Mouse (Mus musculus) fibroblast of lung, adult 2 months (primary cell): ENCODE data around the gene Tubb3.
A peak's percentile ranks its signal among the peaks of the same experiment; 100 is the strongest.

Source experiments
- DNase-seq: peaks from one replicate; pipeline ENCODE4 v3.0.0-alpha.2; 2011; ENCODE audit warnings: low read depth

Tubb3 gene

DNA sequence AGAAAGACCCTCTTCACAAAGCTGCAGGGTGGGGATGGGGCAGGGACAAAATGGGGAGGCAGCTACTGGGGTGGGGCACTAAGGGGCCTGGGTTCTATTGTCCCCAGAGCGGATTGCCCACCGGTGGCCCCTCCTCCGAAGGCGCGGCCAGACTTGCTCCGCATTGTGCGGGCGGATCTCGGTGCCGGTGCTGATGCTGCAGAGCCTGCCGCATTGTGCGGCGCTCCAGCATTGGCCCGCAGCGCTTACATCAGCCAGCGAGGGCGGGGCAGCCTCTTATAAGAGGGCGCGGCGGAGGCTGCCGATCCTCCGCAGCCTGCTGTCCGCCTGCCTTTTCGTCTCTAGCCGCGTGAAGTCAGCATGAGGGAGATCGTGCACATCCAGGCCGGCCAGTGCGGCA, at the start of gene Tubb3:
Tubb3 (plus strand) TSS at position 179 of the 400 bp plus-strand sequence.
- no peak for DNase-seq

DNA sequence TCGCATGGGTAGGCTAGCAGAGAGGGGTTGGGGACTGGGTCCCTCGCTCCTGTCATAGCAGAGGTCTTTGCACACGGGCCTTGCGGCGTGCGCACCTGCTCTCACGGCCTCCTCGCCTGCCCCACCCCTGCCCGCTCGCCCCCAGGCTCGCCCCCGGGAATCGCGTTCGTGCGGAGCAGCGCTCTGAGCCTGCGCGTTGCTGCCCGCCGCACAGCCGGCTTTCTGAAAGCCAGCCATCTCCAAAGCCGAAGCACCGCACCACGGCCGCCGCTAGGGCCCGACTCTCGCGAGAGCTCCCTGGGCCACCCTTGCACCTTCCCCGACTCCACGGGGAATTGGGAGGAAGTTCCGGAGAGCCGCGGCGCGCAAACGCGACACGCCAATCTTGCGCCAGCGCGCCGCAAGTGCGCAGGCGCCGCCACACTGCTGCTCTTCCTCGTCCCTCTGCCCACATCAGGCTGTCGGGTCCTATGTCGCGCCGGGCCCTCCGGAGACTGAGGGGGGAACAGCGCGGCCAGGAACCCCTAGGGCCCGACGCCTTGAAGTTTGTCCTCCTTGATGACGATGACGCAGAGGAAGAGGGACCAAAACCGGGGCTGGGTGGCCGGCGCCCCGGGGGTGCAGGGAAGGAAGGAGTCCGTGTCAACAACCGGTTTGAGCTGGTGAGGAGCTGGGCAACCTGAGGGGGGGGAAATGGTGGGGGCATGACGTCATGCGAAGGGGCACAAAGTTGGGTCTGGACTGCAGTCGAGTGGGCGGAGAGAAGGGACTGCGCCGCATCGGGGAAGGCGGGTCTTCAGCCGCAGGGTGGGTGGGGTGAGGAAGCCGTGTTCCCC, 37.6 kb upstream of the Tubb3 start, which contains the start of gene Tcf25:
Tcf25 (plus strand) TSS at position 351 of the 836 bp plus-strand sequence.
- peak; percentile 86 for DNase-seq

GRCm38 (mm10) chr8:123374239-123374578, 37.0 kb upstream of the Tubb3 start:
- DNase-seq = peak; percentile 72

GRCm38 (mm10) chr8:123375701-123376100, 35.5 kb upstream of the Tubb3 start:
- no peak for DNase-seq

- no peak for DNase-seq
Measured at GRCm38 (mm10) chr8:123376106-123376505, 35.1 kb upstream of the Tubb3 start.

DNA sequence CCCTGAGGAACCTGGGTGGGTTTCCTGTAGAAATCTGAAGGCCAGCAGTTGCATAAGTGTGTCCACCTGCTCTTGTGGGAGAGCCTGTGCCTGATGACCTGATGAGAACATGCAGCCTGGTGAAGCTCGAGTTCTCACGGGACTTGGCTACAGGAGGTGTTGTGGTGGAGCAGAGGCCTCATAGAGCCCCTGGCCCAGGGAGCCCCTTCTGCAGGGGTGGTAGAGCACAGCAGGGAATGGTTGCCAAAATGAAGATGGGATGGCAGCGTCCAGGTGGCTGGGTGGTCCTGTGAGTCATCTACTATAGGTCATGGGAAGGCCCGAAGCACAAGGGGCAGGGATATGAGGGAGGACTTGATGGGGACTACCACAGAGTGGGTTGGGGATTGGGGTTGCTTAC, 29.5 kb upstream of the Tubb3 start:
- DNase-seq = no peak

DNA sequence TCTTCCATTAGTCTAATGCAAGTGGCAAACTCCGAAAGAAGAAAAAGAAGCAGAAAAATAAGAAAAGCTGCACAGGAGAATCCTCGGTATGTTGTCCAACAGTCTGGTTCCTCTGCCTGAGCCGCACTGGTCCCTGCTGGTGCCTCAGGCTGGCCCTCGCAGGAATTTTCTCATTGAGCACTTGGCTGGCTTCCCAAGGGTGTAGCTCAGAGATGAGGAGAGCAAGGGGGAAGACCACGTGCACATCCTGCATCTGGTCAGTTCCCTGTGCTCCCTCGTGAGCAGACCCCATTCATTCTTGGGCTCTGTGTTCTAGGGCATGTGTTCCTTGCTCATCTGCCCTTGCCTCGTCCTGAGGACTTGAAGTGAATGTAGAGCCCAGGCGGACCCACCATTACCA, 28.7 kb upstream of the Tubb3 start:
- no peak for DNase-seq

- no peak for DNase-seq
Measured at GRCm38 (mm10) chr8:123384883-123385540, 26.2 kb upstream of the Tubb3 start.

DNA sequence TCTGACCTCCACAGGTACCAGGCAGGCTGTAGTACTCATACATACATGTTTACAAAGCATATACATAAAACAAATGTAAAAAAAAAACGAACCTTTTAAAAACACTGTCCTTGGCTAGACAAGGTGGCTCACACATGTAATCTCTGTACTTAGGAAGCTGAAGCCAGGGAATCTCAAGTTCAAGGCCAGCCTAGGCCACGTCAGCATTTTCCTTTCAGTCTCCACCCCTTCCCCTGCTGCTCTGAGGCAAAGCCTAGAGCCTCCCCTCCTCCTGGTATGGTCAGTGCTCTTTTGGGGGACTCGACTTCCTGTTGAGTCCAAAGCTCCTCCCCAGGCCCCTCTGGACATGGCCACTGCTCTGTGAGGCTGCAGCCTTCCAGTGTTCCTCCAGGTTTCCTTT, 24.2 kb upstream of the Tubb3 start:
- DNase-seq = no peak

GRCm38 (mm10) chr8:123387801-123388200, 23.4 kb upstream of the Tubb3 start:
- no peak for DNase-seq

DNA sequence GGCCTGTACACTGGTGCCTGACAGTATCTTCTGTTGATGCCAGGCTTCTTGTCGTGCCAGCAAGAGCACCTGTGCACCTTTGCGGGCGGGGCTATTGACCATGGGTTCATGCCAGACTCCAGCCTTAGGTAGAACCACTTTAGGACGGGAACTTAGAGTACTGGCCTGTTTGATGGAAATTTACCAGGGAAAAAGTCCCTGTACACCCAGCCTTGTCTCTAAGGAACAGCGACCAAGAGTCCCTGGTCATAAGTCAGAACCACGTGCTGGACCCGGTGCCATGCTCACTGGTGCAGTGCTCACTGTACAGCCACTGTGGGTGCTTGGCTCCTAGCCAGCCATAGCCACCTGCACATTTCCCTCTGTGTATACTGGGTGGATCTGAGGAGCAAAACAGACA, 22.2 kb upstream of the Tubb3 start:
- DNase-seq = no peak

DNA sequence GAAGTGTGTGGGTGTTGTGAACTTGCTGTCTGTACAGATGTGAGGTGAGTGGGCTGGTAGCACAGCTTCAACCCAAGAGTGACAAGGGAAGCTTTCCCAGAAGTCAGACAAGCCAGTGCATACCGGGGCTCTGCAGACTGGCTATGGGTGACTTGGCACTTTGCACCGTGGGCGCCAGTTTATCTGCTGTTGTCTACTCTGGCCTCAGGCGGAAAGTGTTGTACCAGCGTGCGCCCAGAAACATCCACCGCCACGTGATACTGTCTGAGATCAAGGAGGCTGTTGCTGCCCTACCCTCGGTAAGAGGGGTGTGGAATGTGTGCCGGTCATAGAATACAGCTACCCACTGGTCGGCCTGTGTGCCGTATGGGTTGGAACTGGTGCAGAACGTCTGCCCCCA, 12.9 kb upstream of the Tubb3 start:
- DNase-seq = no peak

DNA sequence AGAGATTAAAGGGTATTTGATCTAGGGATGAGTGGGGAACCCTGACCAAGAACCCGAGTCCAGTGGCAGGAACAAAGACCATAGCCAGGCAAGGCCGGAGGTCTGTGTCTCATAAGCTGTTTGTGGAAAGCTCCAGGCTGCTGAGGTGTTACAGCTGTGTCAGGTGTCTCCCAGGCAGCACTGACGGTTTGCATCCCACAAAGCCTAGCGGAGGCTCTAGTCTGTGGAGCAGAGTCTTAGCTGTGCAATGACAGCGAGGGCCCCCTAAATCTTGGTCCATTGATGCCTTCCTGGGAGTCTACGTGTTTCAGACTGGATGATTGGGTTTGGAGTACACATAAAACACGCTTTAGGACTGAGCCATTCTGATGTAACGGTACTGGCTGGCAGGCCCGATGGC, 9.3 kb upstream of the Tubb3 start:
- no peak for DNase-seq

DNA sequence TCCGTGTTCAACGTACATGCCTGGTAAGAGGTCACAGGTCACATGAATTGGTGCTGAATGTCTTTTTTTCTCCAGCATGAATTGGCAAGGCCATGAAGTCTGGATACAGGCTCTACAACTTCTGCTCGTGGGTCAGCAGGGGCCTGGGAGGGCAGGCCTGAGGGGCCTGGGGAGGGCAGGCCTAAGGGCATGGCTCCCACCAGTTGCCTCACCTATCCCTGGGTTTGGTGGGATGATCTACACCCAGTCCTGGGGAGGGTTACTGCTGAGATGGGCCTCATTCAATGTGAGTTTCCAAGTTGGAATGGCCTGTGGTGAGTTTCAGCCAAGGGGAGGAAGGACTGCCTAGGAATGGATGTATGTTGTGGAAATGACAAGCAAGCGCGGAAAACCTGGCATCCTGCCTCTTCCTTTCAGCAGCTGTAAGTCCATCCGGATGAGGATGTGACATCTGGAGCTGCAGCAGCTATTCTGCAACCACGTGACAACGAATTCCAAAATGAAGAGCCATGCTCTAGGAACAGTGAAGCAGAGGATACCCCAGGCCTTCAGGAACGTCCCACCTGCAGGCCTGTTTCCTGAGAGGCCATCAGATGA, 8.4 kb upstream of the Tubb3 start:
- no peak for DNase-seq

DNA sequence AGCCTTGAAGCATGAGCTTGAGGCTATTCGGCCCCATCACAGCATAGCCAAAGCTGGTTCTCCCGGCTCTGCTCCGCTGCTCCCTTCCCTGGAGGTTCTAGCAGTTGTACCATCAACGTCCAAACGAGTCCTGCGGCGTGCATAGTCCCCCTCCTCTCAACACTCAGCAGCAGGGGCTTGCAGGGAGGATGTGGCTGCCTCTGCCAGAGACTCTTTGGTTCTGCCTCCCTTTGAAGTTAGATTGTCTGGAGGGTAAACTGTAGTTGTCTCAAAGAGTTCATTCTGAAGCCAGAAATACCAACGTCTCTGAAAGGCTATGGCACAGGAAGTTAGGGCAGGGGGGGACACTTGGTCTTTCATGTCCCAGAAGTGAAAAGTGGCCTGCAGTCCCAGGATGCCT, 6.7 kb upstream of the Tubb3 start:
- DNase-seq = no peak

DNA sequence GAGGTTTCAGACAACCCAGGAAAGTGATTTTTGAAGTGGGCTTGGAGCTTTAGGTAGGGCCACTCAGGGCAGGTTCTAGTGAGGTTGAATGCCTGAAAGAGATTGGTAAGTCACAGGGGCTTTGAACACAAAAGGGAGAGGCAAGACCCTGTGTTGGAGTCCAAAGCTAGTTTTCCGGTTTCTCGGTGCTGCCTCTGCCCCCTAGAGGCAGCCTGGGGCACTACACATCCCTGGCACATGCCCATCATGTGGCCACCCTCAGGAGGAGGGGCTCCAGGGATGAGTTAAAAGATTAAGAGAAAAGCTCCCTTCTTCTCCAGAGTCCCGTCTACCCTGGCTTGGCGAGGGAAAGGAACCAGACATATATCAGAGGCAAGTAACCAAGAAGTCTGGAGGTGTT, 4.4 kb upstream of the Tubb3 start, which contains the start of gene Mc1r:
Mc1r (plus strand) TSS at position 322 of the 400 bp plus-strand sequence.
- DNase-seq = no peak

GRCm38 (mm10) chr8:123407612-123408011, 3.6 kb upstream of the Tubb3 start:
- DNase-seq = no peak

GRCm38 (mm10) chr8:123408586-123409544, 2.4 kb upstream of the Tubb3 start:
- no peak for DNase-seq

DNA sequence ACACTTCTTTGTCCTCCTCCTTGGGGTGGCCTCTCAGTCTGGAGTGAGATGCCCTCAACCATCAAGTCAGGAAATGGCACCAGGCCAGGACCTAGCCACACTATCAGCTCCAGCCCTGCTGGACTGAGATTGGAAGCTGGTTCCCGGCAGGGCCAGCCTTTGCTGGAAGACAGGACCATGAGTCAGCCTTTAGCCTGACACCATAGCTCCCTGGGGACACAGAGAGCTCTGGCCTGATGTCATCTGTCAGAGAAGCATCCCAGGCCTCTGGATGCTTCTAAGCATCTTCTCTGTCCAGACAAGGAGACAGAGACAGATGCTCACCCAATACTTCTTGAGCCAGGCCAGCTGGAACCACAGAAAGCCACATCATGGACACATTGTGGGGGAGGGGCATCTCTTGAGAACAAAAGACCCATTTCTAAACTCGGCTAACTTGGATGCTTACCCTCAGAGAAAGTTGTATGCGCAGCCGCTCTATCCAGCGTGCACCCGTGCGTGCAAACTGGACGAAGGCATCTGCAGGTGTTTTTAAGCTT, 1.1 kb upstream of the Tubb3 start:
- no peak for DNase-seq

DNA sequence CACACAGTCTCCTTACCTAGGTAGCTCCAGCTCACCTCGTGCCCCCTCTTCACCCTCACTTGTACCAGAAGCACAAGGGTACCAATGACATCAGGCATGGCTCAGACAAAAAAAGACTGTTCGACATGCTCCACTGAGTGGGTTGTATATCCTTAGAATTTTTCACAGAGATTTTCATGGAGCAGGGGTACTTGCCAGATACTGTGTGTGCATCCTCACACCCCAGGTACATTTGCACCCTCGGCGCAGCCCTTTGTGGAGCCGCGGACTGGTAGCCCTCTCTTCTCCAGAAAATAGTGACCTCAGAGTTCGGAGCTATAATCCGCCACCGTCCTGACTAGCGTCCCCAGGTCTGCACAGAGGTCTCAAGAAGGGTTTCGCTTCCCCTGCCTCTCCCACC, 436 bp upstream of the Tubb3 start:
- DNase-seq = no peak

- no peak for DNase-seq
Measured at GRCm38 (mm10) chr8:123411781-123412327, 630 bp downstream of the Tubb3 start.
